Mouse (Mus musculus) heart, embryonic 14.5 days (tissue): Measurements from ENCODE around the gene Mfap2. TPM values are rescaled to one million over a fixed set of nuclear protein-coding genes. Genes with fewer than 3 reads are reported as not detected.
A peak's percentile ranks its signal among the peaks of the same experiment; 100 is the strongest.

Experiments used
- ATAC-seq: fragments of 200-750 bp; cut with Nextera tagmentation; 2 replicates; pipeline ENCODE4 v1.8.0; 2017; ENCODE audit warnings: low read depth, moderate TSS enrichment; ENCODE audit not compliant: insufficient number of reproducible peaks, insufficient read depth, low FRiP score
- H3K27ac ChIP-seq, 2 experiments: fragments of 200-500 bp in 1 of 2; fragments of 300-500 bp in 1 of 2; sonication (generic) in 1 of 2; replicated peaks in 1 of 2; 2 replicates each; pipeline ENCODE4 v1.5.1; 2012 to 2014; ENCODE audit warnings: low read depth in 2 of 2, low read length in 2 of 2, control low read depth in 1 of 2, mild to moderate bottlenecking in 1 of 2, mixed read lengths in 1 of 2; ENCODE audit not compliant: control insufficient read depth in 1 of 2, insufficient read depth in 1 of 2
- H3K27me3 ChIP-seq: fragments of 300-500 bp; sonication (generic); 2 replicates; pipeline ENCODE4 v1.6.1; 2014; ENCODE audit warnings: mild to moderate bottlenecking, low read length, control low read depth; ENCODE audit not compliant: control insufficient read depth, insufficient read depth
- H3K36me3 ChIP-seq: fragments of 300-500 bp; sonication (generic); 2 replicates; pipeline ENCODE4 v1.6.1; 2014; ENCODE audit warnings: mild to moderate bottlenecking, control low read depth, low read length, mixed read lengths; ENCODE audit not compliant: control insufficient read depth, insufficient read depth
- H3K4me1 ChIP-seq, 2 experiments: fragments of 200-500 bp in 1 of 2; fragments of 300-500 bp in 1 of 2; sonication (generic) in 1 of 2; 2 replicates each; pipeline ENCODE4 v1.6.1; 2012 to 2014; ENCODE audit warnings: low read length in 2 of 2, control low read depth in 1 of 2, mixed read lengths in 1 of 2; ENCODE audit not compliant: control insufficient read depth in 2 of 2, insufficient read depth in 2 of 2
- H3K4me2 ChIP-seq: fragments of 300-500 bp; sonication (generic); 2 replicates; pipeline ENCODE4 v1.6.1; 2014; ENCODE audit warnings: mild to moderate bottlenecking, low read length
- H3K4me3 ChIP-seq, 2 experiments: fragments of 200-500 bp in 1 of 2; fragments of 300-500 bp in 1 of 2; sonication (generic) in 1 of 2; 2 replicates each; pipeline ENCODE4 v1.5.1; 2012 to 2014; ENCODE audit warnings: low read length in 2 of 2, mild to moderate bottlenecking in 2 of 2, control low read depth in 1 of 2, low read depth in 1 of 2, moderate library complexity in 1 of 2; ENCODE audit not compliant: control insufficient read depth in 1 of 2, insufficient read depth in 1 of 2
- H3K9ac ChIP-seq: fragments of 300-500 bp; sonication (generic); 2 replicates; pipeline ENCODE4 v1.6.1; 2014; ENCODE audit warnings: mild to moderate bottlenecking, low read length
- H3K9me3 ChIP-seq: fragments of 300-500 bp; sonication (generic); 2 replicates; pipeline ENCODE4 v1.6.1; 2016; ENCODE audit warnings: low read length, control low read depth; ENCODE audit not compliant: control insufficient read depth
- WGBS: fragments of 180-500 bp; shearing (Covaris S2); extraction: QIAGEN DNeasy Blood & Tissue Kit; methylation state at CpG from one replicate; pipeline ENCODE4 v1.1.7; 2014; 5-methylcytosine and 5-hydroxymethylcytosine counted together
- polyA plus RNA-seq: library from polyadenylated mRNA; unstranded; fragments of >200 nt; fragmentation: Nextera tagmentation; extraction: Ambion mirVana; gene quantifications from 2 replicates; pipeline ENCODE4 v1.2.1, GENCODE M21; 2014

Mfap2 gene
- polyA plus RNA-seq, 1 experiment from 2014 or later = 295 TPM

- peak overlapping the region; percentile 25; the same call in 1 of the 2 replicates for H3K9ac ChIP-seq
Measured at GRCm38 (mm10) chr4:141016311-141016710, 6.1 kb downstream of the Mfap2 start.

GRCm38 (mm10) chr4:141017657-141018436 lies 7.6 kb downstream of the Mfap2 start:
- 0 out of 2 replicates have a peak overlapping the region, but pooled peaks have one; percentile 16 for H3K9ac ChIP-seq
- H3K27me3 ChIP-seq = no peaks in the 10 kb centered on the region
- H3K9me3 ChIP-seq = no peaks in the 10 kb centered on the region
- peaks cover 55% of the 10 kb centered on the region for H3K36me3 ChIP-seq
- WGBS = 75% methylated on average over 29 of the region's 29 CpGs
- no peak for ATAC-seq
- no peak overlapping the region for H3K4me3 ChIP-seq
- H3K4me1 ChIP-seq = peaks cover 37 to 60% of the 10 kb centered on the region in 2 experiments
- H3K4me2 ChIP-seq = no peak overlapping the region
- H3K27ac ChIP-seq = peak overlapping the region in 1 of 2 experiments; percentile 57; a peak in 1 of 4 replicates

More at GRCm38 (mm10) chr4:141016311-141016710, 6.1 kb downstream of the Mfap2 start:
- Histone ChIP-seq H3K36me3 (peaks cover 59% of the 10 kb centered on the region), H3K9me3 (no peaks in the 10 kb centered on the region), H3K4me1 (peaks cover 36 to 57% of the 10 kb centered on the region in 2 experiments), H3K4me2 (no peak overlapping the region), H3K27ac (peak overlapping the region; percentile 9 to 57; a peak in 2 of 4 replicates), H3K27me3 (no peaks in the 10 kb centered on the region), H3K4me3 (no peak overlapping the region)
- WGBS = 58% methylated on average over 9 of the region's 9 CpGs
- no peak for ATAC-seq

DNA sequence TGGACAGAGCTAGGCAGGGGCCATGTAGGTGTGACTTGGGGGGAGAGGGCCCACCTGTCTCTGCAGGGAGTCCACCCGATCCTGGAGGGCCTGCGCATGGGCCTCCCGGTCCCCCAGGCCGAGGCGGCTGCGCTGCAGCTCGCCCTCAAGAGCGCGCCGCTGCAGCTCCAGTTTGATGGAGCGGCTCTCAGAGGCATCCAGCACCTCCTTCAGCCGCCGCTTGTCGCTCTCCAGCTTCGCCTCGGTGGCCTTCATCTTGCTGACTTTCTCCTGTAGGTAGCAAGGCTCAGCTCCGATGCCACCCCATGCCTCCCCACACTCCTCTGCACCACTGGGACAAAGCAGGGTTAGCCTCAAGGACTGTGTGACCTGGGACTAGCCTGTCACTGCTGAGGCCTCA lies 10.0 kb downstream of the Mfap2 start:
- 87% methylated on average over 17 of the region's 17 CpGs for WGBS
- peak overlapping the region; percentile 87 to 96 for H3K27ac ChIP-seq
- peak overlapping the region; percentile 42 for H3K4me2 ChIP-seq
- no peak for ATAC-seq
- H3K27me3 ChIP-seq = no peaks in the 10 kb centered on the region
- peaks cover 42 to 62% of the 10 kb centered on the region in 2 experiments for H3K4me1 ChIP-seq
- H3K9me3 ChIP-seq = no peaks in the 10 kb centered on the region
- H3K36me3 ChIP-seq = peaks cover 36% of the 10 kb centered on the region
- H3K9ac ChIP-seq = peak overlapping the region; percentile 69
- no peak overlapping the region for H3K4me3 ChIP-seq

GRCm38 (mm10) chr4:141020811-141021613 lies 10.8 kb downstream of the Mfap2 start:
- no peak overlapping the region for H3K4me3 ChIP-seq
- H3K27me3 ChIP-seq = no peaks in the 10 kb centered on the region
- no peaks in the 10 kb centered on the region for H3K9me3 ChIP-seq
- peak; percentile 80 for ATAC-seq
- H3K36me3 ChIP-seq = peaks cover 36% of the 10 kb centered on the region
- WGBS = 11% methylated on average over 14 of the region's 14 CpGs
- H3K9ac ChIP-seq = peak overlapping the region; percentile 69
- peak overlapping the region; percentile 42 for H3K4me2 ChIP-seq
- H3K4me1 ChIP-seq = peaks cover 41 to 54% of the 10 kb centered on the region in 2 experiments
- H3K27ac ChIP-seq = peak overlapping the region; percentile 87 to 96

DNA sequence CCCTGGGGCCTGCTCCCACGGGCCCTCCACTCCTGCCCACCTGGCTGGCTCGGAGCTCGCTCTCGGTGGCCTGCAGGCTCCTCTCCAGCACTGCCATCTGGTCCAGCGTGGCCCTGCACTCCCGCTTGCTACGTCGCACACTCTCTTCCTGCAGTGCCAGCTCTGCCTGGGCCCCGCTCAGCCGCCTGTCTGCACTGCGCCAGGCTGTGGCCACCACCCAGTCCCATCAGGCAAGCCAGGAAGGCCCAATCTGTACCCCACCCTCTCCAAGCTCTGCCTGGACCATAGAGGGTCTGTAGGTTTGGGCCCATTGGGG lies 11.4 kb downstream of the Mfap2 start:
- no peaks in the 10 kb centered on the region for H3K9me3 ChIP-seq
- no peak overlapping the region for H3K4me3 ChIP-seq
- peaks cover 32% of the 10 kb centered on the region; the same call in 1 of the 2 replicates for H3K36me3 ChIP-seq
- H3K9ac ChIP-seq = peak overlapping the region; percentile 57
- peaks cover 38 to 51% of the 10 kb centered on the region in 2 experiments for H3K4me1 ChIP-seq
- 62% methylated on average over 11 of the region's 11 CpGs for WGBS
- no peak for ATAC-seq
- H3K4me2 ChIP-seq = peak overlapping the region; percentile 42
- H3K27me3 ChIP-seq = no peaks in the 10 kb centered on the region
- H3K27ac ChIP-seq = peak overlapping the region; percentile 87 to 96

DNA sequence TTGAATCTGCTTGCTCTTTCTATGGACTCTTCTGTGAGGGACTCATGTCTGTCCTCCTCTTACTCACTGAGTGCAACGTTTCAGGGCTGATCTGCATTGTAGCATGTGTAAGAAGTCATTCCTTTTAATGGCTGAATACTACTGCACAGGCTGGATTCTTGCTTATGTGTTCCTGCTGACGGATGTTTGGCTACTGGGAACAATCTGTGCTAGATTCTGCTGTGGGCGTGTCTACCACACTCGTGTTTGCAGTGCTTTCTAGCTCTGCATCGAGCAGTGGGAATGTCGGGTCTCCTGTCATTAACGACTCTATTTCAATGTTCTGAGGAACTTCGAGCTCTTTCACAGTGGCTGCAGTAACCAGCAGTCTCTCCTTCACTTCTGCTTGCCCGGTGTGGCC lies 13.8 kb downstream of the Mfap2 start:
- ATAC-seq = no peak
- Histone ChIP-seq H3K9me3 (no peaks in the 10 kb centered on the region), H3K36me3 (peaks cover 32% of the 10 kb centered on the region), H3K4me3 (no peak overlapping the region), H3K27me3 (no peaks in the 10 kb centered on the region), H3K9ac (no peak overlapping the region), H3K27ac (0 out of 4 replicates have a peak overlapping the region, but pooled peaks of 1 of the 2 experiments have one; percentile 2), H3K4me2 (no peak overlapping the region), H3K4me1 (peaks cover 34 to 37% of the 10 kb centered on the region in 2 experiments)
- 53% methylated on average over 9 of the region's 9 CpGs for WGBS

DNA sequence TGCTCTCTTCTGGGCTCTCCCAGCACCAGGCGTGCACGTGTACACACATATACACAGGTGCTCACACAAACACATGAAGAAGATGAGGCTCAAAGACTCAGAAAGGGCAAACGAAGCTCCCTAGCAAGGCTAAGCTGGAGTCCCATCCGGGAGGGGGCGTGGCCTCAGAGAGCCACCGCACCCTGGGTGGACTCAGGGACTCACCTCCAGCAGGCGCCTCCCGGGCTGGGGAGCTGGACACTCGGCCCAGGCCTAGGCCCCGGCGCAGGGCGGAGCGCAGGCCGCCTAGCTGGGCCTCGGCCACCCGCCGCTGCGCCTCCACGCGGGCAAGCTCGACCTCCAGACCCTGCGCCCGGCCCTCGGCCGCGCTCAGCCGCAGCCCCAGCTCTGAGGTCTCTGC lies 14.8 kb downstream of the Mfap2 start:
- no peak overlapping the region for H3K9ac ChIP-seq
- no peaks in the 10 kb centered on the region for H3K9me3 ChIP-seq
- H3K4me3 ChIP-seq = no peak overlapping the region
- no peaks in the 10 kb centered on the region for H3K27me3 ChIP-seq
- no peak overlapping the region for H3K27ac ChIP-seq
- ATAC-seq = no peak
- peaks cover 38% of the 10 kb centered on the region for H3K36me3 ChIP-seq
- 80% methylated on average over 26 of the region's 27 CpGs for whole genome bisulfite sequencing
- peaks cover 29 to 32% of the 10 kb centered on the region in 2 experiments for H3K4me1 ChIP-seq
- no peak overlapping the region for H3K4me2 ChIP-seq
